Mouse (Mus musculus) olfactory bulb, adult 2 months (tissue): ENCODE measurements around the gene Olfr50.

Source experiments
- CTCF ChIP-seq: fragments of 200-500 bp; IDR thresholded peaks from 2 replicates; pipeline ENCODE4 v1.5.1; 2012; ENCODE audit warnings: low read depth, mild to moderate bottlenecking, low read length, moderate library complexity; ENCODE audit not compliant: insufficient read depth
- POLR2A ChIP-seq: fragments of 200-500 bp; IDR thresholded peaks from 2 replicates; pipeline ENCODE4 v1.6.1; 2012; ENCODE audit warnings: mild to moderate bottlenecking, low read depth, low read length, moderate library complexity; ENCODE audit not compliant: insufficient read depth

DNA sequence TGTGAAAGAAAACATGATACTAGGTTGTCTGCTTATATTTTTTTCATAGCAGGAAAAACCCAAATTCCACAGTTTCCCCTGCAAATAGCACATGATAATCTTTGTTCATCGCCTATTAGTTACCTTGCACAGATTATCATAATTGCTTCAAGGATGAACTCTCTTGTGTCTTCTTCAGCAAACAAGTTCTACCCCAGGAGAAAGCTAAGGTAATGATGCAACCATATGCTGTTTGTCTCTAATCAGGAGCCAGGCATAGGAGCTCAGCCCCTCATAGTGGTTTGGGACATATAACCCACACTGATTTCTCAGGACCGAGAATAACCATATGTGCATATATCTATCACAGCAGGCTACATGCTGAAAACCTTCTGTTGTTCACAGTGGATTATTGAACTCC lies at the start of gene Olfr50:
- TF ChIP-seq CTCF: no peak
- no peak for TF ChIP-seq POLR2A
